Mouse (Mus musculus) embryonic facial prominence, embryonic 11.5 days (tissue): ENCODE results near the gene Fermt3. TPM values are rescaled to one million over a fixed set of nuclear protein-coding genes. Genes with fewer than 3 reads are reported as not detected.

Experiments
- ATAC-seq: fragments of 200-750 bp; cut with Nextera tagmentation; replicated peaks from 2 replicates; pipeline ENCODE4 v1.8.0; 2017; ENCODE audit warnings: low read depth; ENCODE audit not compliant: insufficient number of reproducible peaks, low FRiP score, low TSS enrichment
- DNase-seq: peaks from one replicate; pipeline ENCODE4 v3.0.0-alpha.2; 2015; ENCODE audit warnings: low spot score
- H3K27ac ChIP-seq: fragments of 300-500 bp; sonication (generic); replicated peaks from 2 replicates; pipeline ENCODE4 v1.5.1; 2014; ENCODE audit warnings: mild to moderate bottlenecking, low read depth, low read length, control low read depth
- H3K27me3 ChIP-seq: fragments of 300-500 bp; sonication (generic); 2 replicates; pipeline ENCODE4 v1.6.1; 2014; ENCODE audit warnings: mild to moderate bottlenecking, low read length, moderate library complexity, mixed read lengths; ENCODE audit not compliant: control insufficient read depth, insufficient read depth
- H3K36me3 ChIP-seq: fragments of 300-500 bp; sonication (generic); replicated peaks from 2 replicates; pipeline ENCODE4 v1.6.1; 2014; ENCODE audit warnings: low read depth, mild to moderate bottlenecking, low read length, moderate library complexity, mixed read lengths; ENCODE audit not compliant: control insufficient read depth, insufficient read depth
- H3K4me1 ChIP-seq: fragments of 300-500 bp; sonication (generic); 2 replicates; pipeline ENCODE4 v1.6.1; 2014; ENCODE audit warnings: low read length, mixed read lengths; ENCODE audit not compliant: control insufficient read depth, insufficient read depth
- H3K4me2 ChIP-seq: fragments of 300-500 bp; sonication (generic); 2 replicates; pipeline ENCODE4 v1.6.1; 2014; ENCODE audit warnings: low read depth, mild to moderate bottlenecking, control low read depth, low read length, moderate library complexity
- H3K4me3 ChIP-seq: fragments of 300-500 bp; sonication (generic); 2 replicates; pipeline ENCODE4 v1.5.1; 2014; ENCODE audit warnings: low read depth, low read length, control low read depth
- H3K9ac ChIP-seq: fragments of 300-500 bp; sonication (generic); replicated peaks from 2 replicates; pipeline ENCODE4 v1.6.1; 2014; ENCODE audit warnings: mild to moderate bottlenecking, control low read depth, low read length
- H3K9me3 ChIP-seq: fragments of 300-500 bp; sonication (generic); replicated peaks from 2 replicates; pipeline ENCODE4 v1.6.1; 2016; ENCODE audit warnings: mild to moderate bottlenecking, low read length, inconsistent platforms, mixed read lengths; ENCODE audit not compliant: control insufficient read depth
- WGBS: fragments of 180-500 bp; shearing (Covaris S2); extraction: QIAGEN DNeasy Blood & Tissue Kit; methylation state at CpG from one replicate; pipeline ENCODE4 v1.1.7; 2014; 5-methylcytosine and 5-hydroxymethylcytosine counted together
- polyA plus RNA-seq: library from polyadenylated mRNA; unstranded; fragments of >200 nt; fragmentation: Nextera tagmentation; extraction: Ambion mirVana; gene quantifications from 2 replicates; pipeline ENCODE4 v1.2.1, GENCODE M21; 2014

Gene Fermt3
- polyA plus RNA-seq, 1 experiment from 2014 or later, result 6.6 TPM

GRCm38 (mm10) chr19:6971644-6972043 lies 47.6 kb downstream of the Fermt3 start:
- H3K4me2 ChIP-seq, result no peak overlapping the region
- H3K9me3 ChIP-seq, result no peaks in the 10 kb centered on the region
- H3K4me1 ChIP-seq, result peaks cover 2% of the 10 kb centered on the region
- no peak for DNase-seq
- no peaks in the 10 kb centered on the region for H3K27me3 ChIP-seq
- H3K27ac ChIP-seq, result no peak overlapping the region
- H3K9ac ChIP-seq, result no peak overlapping the region
- no peaks in the 10 kb centered on the region for H3K36me3 ChIP-seq
- 23% methylated on average over 6 of the region's 6 CpGs for WGBS
- ATAC-seq, result no peak
- H3K4me3 ChIP-seq, result no peak overlapping the region

GRCm38 (mm10) chr19:6970460-6971085 lies 48.7 kb downstream of the Fermt3 start:
- Histone ChIP-seq H3K9ac (no peak overlapping the region), H3K27ac (no peak overlapping the region), H3K9me3 (no peaks in the 10 kb centered on the region), H3K27me3 (no peaks in the 10 kb centered on the region), H3K4me1 (peaks cover 2% of the 10 kb centered on the region), H3K4me2 (peak overlapping the region; percentile 77), H3K4me3 (no peak overlapping the region), H3K36me3 (peaks cover 3% of the 10 kb centered on the region; the same call in 1 of the 2 replicates)
- WGBS, result 21% methylated on average over 11 of the region's 11 CpGs
- ATAC-seq (no peak), DNase-seq (no peak)

GRCm38 (mm10) chr19:6969665-6970381 lies 49.4 kb downstream of the Fermt3 start:
- WGBS, result 1% methylated on average over 50 of the region's 55 CpGs
- Histone ChIP-seq H3K9me3 (no peaks in the 10 kb centered on the region), H3K4me1 (peaks cover 2% of the 10 kb centered on the region), H3K4me3 (peak overlapping the region; percentile 52), H3K27ac (no peak overlapping the region), H3K27me3 (no peaks in the 10 kb centered on the region), H3K9ac (peak overlapping the region; percentile 53), H3K4me2 (peak overlapping the region; percentile 77), H3K36me3 (peaks cover 3% of the 10 kb centered on the region; the same call in 1 of the 2 replicates)
- DNase-seq (peak; percentile 75), ATAC-seq (peak; percentile 24; the same call in 1 of the 2 replicates)

DNA sequence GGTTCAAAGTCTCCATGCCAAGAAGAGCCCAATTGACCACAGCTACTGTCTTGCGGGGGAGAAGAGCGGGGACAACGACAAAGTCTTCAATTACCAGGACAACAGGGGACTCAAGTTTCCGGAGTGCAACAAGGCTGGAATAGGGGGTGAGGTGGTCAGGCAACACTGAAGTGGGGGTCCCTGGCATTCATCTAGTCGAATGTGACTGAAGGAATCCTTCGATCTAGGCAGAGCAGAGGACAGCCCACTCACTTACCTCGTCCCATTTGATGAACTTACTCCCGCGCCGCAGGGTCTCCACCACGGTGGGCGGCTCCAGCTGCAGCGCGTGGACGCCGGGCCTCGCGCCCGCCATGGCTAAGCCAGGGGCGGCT lies 50.0 kb downstream of the Fermt3 start:
- no peaks in the 10 kb centered on the region for H3K27me3 ChIP-seq
- no peak overlapping the region for H3K27ac ChIP-seq
- peak overlapping the region; percentile 77 for H3K4me2 ChIP-seq
- peaks cover 3% of the 10 kb centered on the region; the same call in 1 of the 2 replicates for H3K36me3 ChIP-seq
- WGBS, result 1% methylated on average over 20 of the region's 20 CpGs
- no peak for DNase-seq
- H3K4me3 ChIP-seq, result peak overlapping the region; percentile 52
- peak overlapping the region; percentile 53 for H3K9ac ChIP-seq
- no peak for ATAC-seq
- H3K9me3 ChIP-seq, result no peaks in the 10 kb centered on the region
- peaks cover 2% of the 10 kb centered on the region for H3K4me1 ChIP-seq

GRCm38 (mm10) chr19:6968491-6969271 lies 50.6 kb downstream of the Fermt3 start:
- Histone ChIP-seq H3K4me2 (peak overlapping the region; percentile 77), H3K4me3 (peak overlapping the region; percentile 52), H3K36me3 (peaks cover 3% of the 10 kb centered on the region; the same call in 1 of the 2 replicates), H3K9me3 (no peaks in the 10 kb centered on the region), H3K27me3 (no peaks in the 10 kb centered on the region), H3K9ac (peak overlapping the region; percentile 53), H3K4me1 (peaks cover 2% of the 10 kb centered on the region), H3K27ac (no peak overlapping the region)
- ATAC-seq, result no peak
- 10% methylated on average over 15 of the region's 15 CpGs for WGBS
- peak; percentile 25 for DNase-seq

GRCm38 (mm10) chr19:6956461-6956860 lies 62.8 kb downstream of the Fermt3 start:
- ATAC-seq (no peak), DNase-seq (no peak)
- H3K9ac ChIP-seq, result no peak overlapping the region
- no peaks in the 10 kb centered on the region for H3K27me3 ChIP-seq
- H3K4me1 ChIP-seq, result peaks cover 6% of the 10 kb centered on the region
- WGBS, result 79% methylated on average over 10 of the region's 10 CpGs
- H3K27ac ChIP-seq, result no peak overlapping the region
- no peaks in the 10 kb centered on the region for H3K9me3 ChIP-seq
- no peak overlapping the region for H3K4me2 ChIP-seq
- no peak overlapping the region for H3K4me3 ChIP-seq
- H3K36me3 ChIP-seq, result peaks cover 3% of the 10 kb centered on the region

DNA sequence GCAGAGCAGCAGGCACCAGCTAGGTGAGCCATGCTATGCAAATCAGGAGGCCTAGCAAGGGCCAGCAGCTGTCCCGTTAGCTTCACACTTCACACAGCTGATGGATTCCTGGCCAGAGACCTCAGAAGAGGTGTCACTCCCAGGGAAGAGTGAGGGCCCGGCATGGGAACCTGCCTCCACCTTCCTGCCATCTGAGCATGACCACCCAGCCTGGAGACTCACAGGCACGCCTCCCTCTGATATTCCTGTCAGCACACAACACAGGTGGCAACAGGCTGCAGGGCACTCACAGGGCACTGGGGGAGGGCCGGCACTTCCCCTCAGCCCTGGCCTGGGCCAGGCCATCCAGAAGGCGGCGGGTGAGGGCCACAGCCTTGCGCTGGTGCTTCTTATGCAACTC lies 63.8 kb downstream of the Fermt3 start:
- DNase-seq (no peak), ATAC-seq (no peak)
- H3K9ac ChIP-seq, result no peak overlapping the region
- no peaks in the 10 kb centered on the region for H3K9me3 ChIP-seq
- H3K4me1 ChIP-seq, result peaks cover 6% of the 10 kb centered on the region
- H3K36me3 ChIP-seq, result peaks cover 3% of the 10 kb centered on the region
- no peak overlapping the region for H3K4me2 ChIP-seq
- 83% methylated on average over 7 of the region's 7 CpGs for WGBS
- no peak overlapping the region for H3K27ac ChIP-seq
- no peaks in the 10 kb centered on the region for H3K27me3 ChIP-seq
- H3K4me3 ChIP-seq, result no peak overlapping the region
